Mouse (Mus musculus) naive thymus-derived CD4-positive, alpha-beta T cell, adult 2 months (primary cell): ENCODE results near the gene Gm17349.

Experiments
- DNase-seq: peaks from one replicate; pipeline ENCODE4 v3.0.0-alpha.2; 2011; ENCODE audit warnings: low read depth

The Gm17349 gene

GRCm38 (mm10) chr15:99661121-99661830, 44.0 kb downstream of the Gm17349 start:
- no peak for DNase-seq

- DNase-seq = no peak
Observed at GRCm38 (mm10) chr15:99658437-99658836, 46.9 kb downstream of the Gm17349 start.

- no peak for DNase-seq
Observed at GRCm38 (mm10) chr15:99655956-99656355, 49.3 kb downstream of the Gm17349 start.

DNA sequence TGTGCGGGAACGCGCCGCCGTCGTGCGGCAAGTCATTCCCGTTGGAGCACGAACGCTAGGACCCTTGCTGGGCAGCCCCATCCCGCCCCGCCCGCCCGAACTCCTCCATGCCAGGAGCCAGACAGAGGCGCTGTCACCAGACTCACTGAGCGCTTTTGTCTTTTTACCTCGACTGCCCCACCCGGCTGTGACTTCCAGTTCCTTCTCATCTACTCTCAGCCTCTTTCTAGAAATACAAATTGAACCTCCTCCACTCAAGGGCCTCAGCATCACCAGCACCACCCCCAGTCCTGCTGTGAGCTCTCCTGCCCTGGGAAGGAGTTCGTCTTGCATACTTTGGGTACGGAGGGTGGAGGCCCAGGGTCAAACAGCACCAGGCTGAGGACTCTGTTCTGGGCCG, 51.4 kb downstream of the Gm17349 start:
- DNase-seq = no peak

DNA sequence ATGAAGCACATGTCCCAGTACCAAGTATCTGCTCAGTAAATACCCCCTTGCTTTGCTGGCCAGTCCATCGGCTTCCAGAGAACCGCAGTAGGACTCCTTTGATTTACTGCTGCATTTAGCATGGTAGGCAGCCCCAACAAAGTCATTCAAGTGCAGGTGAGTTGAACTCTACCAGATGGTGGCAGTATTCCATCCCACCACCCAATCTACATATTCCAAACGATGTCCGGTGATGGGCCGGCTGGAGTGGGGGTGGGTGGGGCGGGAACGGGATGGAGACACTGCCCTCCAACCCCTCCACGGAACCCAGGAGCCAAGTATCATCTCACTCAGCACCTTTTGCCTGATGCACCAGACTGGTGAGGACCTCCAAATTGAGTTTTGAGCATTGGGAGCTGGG, 52.0 kb downstream of the Gm17349 start:
- DNase-seq = peak; percentile 52
